Mouse (Mus musculus): ENCODE results near the gene Hoxd4. TPM values are rescaled to one million over a fixed set of nuclear protein-coding genes. Genes with fewer than 3 reads are reported as not detected.
A peak's percentile ranks its signal among the peaks of the same experiment; 100 is the strongest.

The Hoxd4 gene
- polyA plus RNA-seq, 1 experiment from 2014 or later, result not detected

DNA sequence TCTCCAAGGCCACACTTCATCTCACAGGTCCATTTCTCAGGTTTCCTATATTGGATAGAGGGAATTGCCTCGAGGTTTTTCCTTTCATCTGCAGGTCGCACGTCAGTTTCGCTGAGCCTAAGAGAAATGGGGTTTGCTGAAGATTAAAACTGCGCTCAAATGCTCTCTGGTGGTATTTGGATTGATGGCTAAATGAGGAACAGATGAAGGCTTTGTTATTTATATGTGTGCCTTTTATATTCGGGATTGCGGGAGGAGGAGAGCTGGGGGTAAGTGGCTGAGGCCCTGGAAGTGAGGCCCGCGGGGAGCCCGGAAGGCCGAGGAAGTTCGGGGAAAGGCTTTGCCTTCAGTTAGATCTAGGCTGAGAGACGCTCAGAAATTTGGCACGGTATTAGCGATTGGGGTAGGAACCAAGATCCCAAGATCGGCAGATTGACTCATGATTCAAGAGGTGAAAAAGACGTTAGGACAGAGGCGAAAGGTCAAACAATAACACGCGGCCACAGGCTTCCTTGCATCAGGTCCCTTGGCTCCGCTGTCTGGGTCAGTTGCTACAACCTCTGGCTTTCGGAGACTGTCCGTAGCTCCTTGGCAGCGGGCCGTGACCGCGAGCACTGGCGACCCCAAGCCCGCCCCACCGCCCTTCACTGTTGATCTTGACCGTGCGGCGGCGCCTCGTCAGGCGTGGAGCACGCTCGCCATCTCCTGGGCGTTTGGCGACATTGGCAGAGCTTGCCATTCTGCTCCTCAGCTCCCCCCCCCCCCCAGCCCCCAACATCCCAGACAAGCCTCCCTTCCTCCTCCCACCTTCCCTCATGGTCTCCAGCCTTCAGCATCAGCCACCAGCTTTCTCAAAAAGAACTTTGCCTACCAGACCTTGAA, 39.0 kb upstream of the Hoxd4 start:
- Histone ChIP-seq H3K9me3 (replicated peaks) (no peaks in the 10 kb centered on the region), H3K27me3 (ENCODE audit: low read depth, poor library complexity, severe bottlenecking) (peaks cover 100% of the 10 kb centered on the region), H3K27ac (replicated peaks) (no peak overlapping the region), H3K4me1 (peaks cover 22% of the 10 kb centered on the region), H3K4me3 (peak overlapping the region; percentile 38), H3K36me3 (no peaks in the 10 kb centered on the region)
- peak; percentile 84 for DNase-seq (ENCODE audit: low spot score)
- WGBS, result under 1% methylated on average over 40 of the region's 40 CpGs

DNA sequence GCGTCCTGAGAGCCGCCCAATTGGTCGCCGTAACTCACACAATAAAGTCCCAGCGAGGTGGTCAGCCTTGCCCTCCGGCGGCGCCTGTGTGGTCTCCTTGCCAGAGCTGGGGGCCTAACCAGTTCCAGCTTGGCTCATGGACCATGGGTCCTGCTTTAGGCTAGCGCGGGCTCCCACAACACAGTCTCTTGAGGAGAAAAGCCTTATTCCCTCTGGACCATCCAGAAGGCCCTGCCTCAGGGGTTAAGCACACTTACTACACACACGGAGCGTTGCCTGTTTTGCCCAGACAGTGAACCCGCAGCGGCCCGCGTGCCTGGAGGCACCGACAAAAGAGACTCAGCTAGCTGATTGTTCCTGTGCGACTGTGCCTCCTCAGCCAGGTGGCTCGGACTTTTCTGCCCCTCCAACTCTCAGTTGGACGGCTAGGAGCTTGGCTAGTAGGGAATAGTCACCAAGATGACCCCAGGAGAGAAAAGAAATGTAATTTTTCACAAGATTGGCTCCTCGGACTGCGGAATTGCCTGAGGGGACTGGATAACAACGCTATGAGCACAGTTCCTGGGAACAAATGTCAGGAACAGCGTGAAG, 37.8 kb upstream of the Hoxd4 start:
- peaks cover 100% of the 10 kb centered on the region for H3K27me3 ChIP-seq (ENCODE audit: low read depth, poor library complexity, severe bottlenecking)
- H3K4me1 ChIP-seq, result peaks cover 11% of the 10 kb centered on the region; the same call in 1 of the 2 replicates
- WGBS, result 2% methylated on average over 24 of the region's 24 CpGs
- no peak overlapping the region for H3K27ac ChIP-seq (replicated peaks)
- no peaks in the 10 kb centered on the region for H3K36me3 ChIP-seq
- H3K4me3 ChIP-seq, result no peak overlapping the region
- no peaks in the 10 kb centered on the region for H3K9me3 ChIP-seq (replicated peaks)
- DNase-seq (ENCODE audit: low spot score), result no peak

DNA sequence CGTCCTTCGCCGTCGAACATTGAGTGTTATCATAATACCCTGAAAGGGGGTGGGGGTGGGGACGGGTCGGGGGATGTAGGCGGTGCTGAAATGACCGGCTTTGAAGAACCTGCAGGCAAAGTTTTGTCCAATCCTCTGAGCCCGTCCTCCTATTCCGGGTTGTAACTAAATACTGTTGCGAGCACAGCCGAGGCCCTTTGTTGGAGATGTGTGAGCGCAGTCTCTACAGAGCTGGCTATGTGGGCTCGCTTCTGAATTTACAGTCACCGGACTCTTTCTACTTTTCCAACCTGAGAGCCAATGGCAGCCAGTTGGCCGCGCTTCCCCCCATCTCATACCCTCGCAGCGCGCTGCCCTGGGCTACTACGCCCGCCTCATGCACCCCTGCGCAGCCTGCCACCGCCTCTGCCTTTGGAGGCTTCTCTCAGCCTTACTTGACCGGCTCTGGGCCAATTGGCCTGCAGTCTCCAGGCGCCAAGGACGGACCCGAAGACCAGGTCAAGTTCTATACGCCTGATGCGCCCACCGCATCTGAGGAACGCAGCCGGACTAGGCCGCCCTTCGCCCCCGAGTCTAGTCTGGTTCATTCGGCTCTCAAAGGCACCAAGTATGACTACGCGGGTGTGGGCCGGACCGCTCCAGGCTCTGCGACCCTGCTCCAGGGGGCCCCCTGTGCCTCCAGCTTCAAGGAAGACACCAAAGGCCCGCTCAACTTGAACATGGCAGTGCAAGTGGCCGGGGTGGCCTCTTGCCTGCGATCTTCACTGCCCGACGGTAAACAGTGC, 36.7 kb upstream of the Hoxd4 start, which contains the start of gene Hoxd12:
Gene Hoxd12, plus strand, starts transcription at position 133 of the 785 bp plus-strand sequence.
- Histone ChIP-seq H3K36me3 (no peaks in the 10 kb centered on the region), H3K9me3 (replicated peaks) (no peaks in the 10 kb centered on the region), H3K4me1 (peaks cover 11% of the 10 kb centered on the region; the same call in 1 of the 2 replicates), H3K4me3 (no peak within 1 kb of the TSS), H3K27me3 (ENCODE audit: low read depth, poor library complexity, severe bottlenecking) (peaks cover 100% of the 10 kb centered on the region), H3K27ac (replicated peaks) (no peak within 1 kb of the TSS)
- peak; percentile 54 for DNase-seq (ENCODE audit: low spot score)
- WGBS, result 2% methylated on average over 47 of the region's 47 CpGs

DNA sequence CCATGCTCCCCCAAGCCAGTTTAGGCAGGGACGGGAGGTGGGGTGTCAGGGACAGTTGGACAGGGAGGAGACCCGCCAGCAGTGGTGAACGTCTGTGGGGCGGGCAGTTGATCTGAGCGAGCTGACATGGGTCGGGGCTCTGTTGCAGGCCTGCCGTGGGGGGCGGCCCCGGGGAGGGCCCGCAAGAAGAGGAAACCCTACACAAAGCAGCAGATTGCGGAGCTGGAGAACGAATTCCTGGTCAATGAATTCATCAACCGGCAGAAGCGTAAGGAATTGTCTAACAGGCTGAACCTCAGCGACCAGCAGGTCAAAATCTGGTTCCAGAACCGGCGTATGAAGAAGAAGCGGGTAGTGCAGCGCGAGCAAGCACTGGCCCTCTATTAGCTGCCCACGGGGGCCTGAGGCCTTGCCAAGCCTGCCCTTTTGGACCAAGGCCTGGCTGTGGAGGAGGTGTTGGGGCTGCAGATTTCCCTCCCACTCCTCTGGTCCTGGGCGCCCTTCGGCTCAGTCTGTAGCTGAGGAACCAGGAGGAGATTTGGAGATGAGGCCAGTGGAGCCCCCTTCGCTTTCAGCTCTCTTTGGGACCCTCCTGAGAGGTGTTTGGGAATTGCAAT, 36.0 kb upstream of the Hoxd4 start:
- Histone ChIP-seq H3K27me3 (ENCODE audit: low read depth, poor library complexity, severe bottlenecking) (peaks cover 100% of the 10 kb centered on the region), H3K4me3 (no peak overlapping the region), H3K4me1 (peaks cover 11% of the 10 kb centered on the region; the same call in 1 of the 2 replicates), H3K27ac (replicated peaks) (no peak overlapping the region), H3K36me3 (no peaks in the 10 kb centered on the region), H3K9me3 (replicated peaks) (no peaks in the 10 kb centered on the region)
- 4% methylated on average over 24 of the region's 24 CpGs for WGBS
- peak; percentile 46 for DNase-seq (ENCODE audit: low spot score)

DNA sequence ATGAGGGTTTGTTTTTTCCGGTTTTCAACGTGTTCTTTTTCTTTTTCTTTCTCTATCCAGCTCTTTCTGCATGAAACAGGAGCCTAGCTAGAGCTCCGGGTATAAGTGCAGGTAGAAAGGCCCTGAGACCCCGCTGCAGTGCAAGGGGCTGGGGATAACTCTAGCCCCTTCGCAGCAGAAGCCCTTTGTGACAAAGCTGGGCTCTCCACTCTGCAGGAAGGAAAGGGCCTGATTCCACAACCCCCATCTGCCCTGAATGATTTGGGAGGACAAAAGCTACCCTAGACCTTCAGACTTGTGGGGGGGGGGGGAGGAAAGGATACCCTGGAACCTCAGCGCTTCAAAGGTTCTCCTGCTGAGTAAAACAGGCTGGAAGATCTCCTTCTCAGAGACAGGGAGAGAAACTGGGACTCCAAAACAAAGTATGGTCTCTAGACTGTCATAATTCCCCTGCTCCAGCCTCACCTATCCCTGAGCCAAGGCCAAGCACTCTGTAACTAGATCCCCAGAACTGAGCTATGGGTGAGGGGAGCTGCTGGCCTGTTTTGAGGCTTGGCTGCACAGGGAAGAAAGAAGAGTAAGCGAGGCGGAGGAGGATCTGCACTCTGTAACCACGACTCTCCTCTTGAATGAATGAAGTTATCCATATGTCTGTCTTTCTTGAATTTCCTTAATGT, 35.2 kb upstream of the Hoxd4 start:
- Histone ChIP-seq H3K4me3 (no peak overlapping the region), H3K27me3 (ENCODE audit: low read depth, poor library complexity, severe bottlenecking) (peaks cover 100% of the 10 kb centered on the region), H3K4me1 (peaks cover 11% of the 10 kb centered on the region; the same call in 1 of the 2 replicates), H3K9me3 (replicated peaks) (no peaks in the 10 kb centered on the region), H3K36me3 (no peaks in the 10 kb centered on the region), H3K27ac (replicated peaks) (no peak overlapping the region)
- 1% methylated on average over 9 of the region's 9 CpGs for WGBS
- peak; percentile 35 for DNase-seq (ENCODE audit: low spot score)

DNA sequence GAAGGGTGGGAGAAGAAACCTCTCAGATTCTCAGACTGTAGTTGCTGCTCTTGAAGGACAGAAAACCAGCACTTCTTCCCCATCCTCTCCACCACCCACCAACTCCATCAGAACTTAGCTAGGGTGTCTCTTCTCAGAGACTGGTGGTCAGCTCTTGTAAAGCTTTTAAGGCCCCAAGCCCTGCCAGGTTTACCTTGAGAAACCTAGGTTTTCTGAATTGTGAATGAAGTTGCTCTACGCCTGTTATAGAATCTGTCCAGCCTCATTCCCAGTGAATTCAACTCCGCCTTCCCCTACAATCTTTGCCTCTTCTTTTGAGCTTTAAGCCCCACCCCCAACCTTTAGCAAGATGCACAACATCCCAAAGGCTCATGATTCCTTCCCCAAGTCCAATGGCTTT, 34.6 kb upstream of the Hoxd4 start:
- peak; percentile 21 for DNase-seq (ENCODE audit: low spot score)
- Histone ChIP-seq H3K27ac (replicated peaks) (no peak overlapping the region), H3K4me3 (no peak overlapping the region), H3K36me3 (no peaks in the 10 kb centered on the region), H3K27me3 (ENCODE audit: low read depth, poor library complexity, severe bottlenecking) (peaks cover 100% of the 10 kb centered on the region), H3K4me1 (peaks cover 16% of the 10 kb centered on the region), H3K9me3 (replicated peaks) (no peaks in the 10 kb centered on the region)
- WGBS, result 9% methylated on average over 2 of the region's 2 CpGs

DNA sequence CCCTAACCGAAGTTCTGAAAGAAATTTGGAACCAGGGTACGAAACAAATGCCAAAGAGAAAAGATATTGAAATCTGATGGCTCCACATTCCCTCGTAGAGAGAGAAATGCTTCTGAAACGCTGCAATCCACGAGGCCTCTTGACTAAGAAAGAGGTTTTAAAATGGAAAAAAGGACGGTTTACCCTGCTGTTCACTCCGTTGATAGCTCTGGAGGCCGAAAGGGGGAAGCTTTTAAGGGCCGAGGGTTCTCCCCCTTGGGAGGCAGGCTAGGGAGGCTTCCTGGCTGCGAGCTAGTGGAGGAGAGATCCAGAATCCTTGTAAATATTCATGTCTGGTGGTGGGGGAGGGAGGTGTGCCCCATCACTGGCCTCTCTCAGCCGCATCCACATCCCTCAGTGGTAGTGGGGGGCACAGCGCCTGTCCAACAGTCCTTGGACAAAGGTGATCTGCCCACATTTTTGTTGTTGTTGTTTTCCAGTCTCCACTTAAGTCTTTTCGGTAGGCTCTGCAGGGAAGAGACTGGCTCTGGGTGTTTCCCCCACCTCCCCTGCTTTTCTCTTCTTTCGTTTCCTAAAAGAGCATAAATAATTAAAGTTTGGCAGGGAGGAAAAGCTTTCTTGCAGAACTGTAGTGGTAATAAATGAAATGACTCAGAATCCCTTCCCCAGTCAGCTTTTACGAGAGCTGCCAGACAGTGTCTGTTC, 32.7 kb upstream of the Hoxd4 start, which contains the start of gene Hoxd11:
Gene Hoxd11, plus strand, starts transcription at position 667 of the 705 bp plus-strand sequence.
- Histone ChIP-seq H3K4me3 (no peak within 1 kb of the TSS), H3K9me3 (replicated peaks) (no peaks in the 10 kb centered on the region), H3K27ac (replicated peaks) (no peak within 1 kb of the TSS), H3K4me1 (peaks cover 15% of the 10 kb centered on the region), H3K27me3 (ENCODE audit: low read depth, poor library complexity, severe bottlenecking) (peaks cover 100% of the 10 kb centered on the region), H3K36me3 (no peaks in the 10 kb centered on the region)
- 2% methylated on average over 15 of the region's 15 CpGs for WGBS
- peak; percentile 50 for DNase-seq (ENCODE audit: low spot score)

DNA sequence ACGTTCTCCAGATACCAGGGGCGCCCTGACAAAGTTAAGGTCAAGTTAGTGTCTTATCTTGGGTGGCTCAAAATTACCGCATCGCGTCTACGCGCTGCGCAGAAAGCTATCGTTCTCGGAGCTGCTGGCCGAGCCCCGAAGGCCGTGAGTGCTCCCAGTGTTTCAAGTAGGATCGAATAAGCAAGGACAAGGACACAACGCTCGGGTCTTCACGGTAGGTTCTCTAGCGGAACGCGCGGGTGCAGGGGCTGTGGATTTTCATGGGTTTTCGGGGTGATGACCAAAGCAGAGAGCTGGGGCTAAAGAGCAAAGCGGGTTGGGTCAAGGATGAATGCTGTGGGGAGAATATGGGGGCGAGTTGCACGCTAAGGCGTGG, 32.1 kb upstream of the Hoxd4 start:
- DNase-seq (ENCODE audit: low spot score), result peak; percentile 56
- H3K27me3 ChIP-seq (ENCODE audit: low read depth, poor library complexity, severe bottlenecking), result peaks cover 100% of the 10 kb centered on the region
- H3K4me1 ChIP-seq, result peaks cover 14% of the 10 kb centered on the region
- H3K9me3 ChIP-seq (replicated peaks), result no peaks in the 10 kb centered on the region
- no peak overlapping the region for H3K27ac ChIP-seq (replicated peaks)
- H3K36me3 ChIP-seq, result no peaks in the 10 kb centered on the region
- 1% methylated on average over 26 of the region's 26 CpGs for WGBS
- no peak overlapping the region for H3K4me3 ChIP-seq

DNA sequence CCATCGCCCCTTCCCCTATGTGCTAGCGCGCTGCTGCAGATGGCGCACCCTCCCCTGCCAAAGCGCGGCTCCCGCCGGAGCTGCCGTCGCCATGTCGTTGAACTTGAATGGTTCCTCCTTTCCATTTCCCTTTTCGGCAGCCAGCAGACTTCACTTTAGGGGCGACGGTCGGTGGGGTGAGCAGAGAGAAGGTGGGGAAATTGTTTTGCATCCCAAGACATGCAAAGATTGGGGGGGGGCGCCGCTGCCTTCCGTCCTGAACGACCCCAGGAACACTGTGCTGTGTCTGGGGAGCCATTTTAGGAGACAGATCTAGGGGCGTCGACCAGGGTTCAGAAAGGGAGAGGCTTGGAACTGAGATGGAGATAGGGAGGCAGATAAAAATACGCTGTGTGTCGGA, 31.7 kb upstream of the Hoxd4 start:
- Histone ChIP-seq H3K27ac (replicated peaks) (no peak overlapping the region), H3K36me3 (no peaks in the 10 kb centered on the region), H3K4me1 (peaks cover 14% of the 10 kb centered on the region), H3K27me3 (ENCODE audit: low read depth, poor library complexity, severe bottlenecking) (peaks cover 100% of the 10 kb centered on the region), H3K4me3 (no peak overlapping the region), H3K9me3 (replicated peaks) (no peaks in the 10 kb centered on the region)
- WGBS, result under 1% methylated on average over 23 of the region's 23 CpGs
- DNase-seq (ENCODE audit: low spot score), result no peak

DNA sequence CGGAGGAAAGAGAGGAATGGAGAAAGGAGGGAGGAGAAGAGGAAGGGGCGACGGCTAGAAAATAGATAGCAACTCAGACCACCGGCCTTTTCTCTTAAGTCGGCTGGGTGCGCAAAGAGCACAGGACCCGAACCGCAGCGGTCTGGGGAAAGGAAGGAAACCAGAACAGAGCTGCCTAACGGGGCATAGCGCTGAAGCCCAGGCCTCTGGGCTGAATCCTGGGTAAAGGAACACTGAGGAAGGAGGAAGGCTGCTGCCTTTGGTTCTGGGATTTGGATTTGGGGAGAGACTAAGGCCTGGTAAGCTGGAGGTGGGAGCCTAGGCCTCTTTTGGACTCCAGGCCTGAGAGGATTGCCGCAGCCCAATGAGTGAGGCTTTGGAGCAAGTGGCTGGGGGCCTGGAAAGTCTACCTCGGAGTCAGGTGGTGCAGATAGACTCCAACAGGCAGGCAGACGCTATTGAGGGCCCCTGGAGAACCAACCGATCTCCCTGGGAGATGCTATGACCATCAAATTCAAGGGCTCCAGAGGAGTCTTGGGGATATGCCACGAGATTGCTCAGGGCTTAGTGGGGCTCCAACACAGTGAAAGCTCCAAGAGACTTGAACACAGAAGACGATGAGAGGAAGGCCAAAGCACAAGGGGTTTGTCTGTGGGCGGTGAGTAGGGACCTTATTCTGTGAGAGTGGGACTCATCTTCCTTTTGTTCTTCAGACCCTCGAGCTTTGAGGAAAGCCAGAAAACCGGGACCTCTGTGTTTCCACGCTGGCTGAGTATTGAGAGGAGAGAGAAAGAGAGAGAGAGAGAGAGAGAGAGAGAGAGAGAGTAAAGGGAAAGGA, 30.9 kb upstream of the Hoxd4 start:
- DNase-seq (ENCODE audit: low spot score), result peak; percentile 39
- no peaks in the 10 kb centered on the region for H3K9me3 ChIP-seq (replicated peaks)
- H3K4me1 ChIP-seq, result peaks cover 14% of the 10 kb centered on the region
- H3K27me3 ChIP-seq (ENCODE audit: low read depth, poor library complexity, severe bottlenecking), result peaks cover 100% of the 10 kb centered on the region
- H3K27ac ChIP-seq (replicated peaks), result no peak overlapping the region
- no peak overlapping the region for H3K4me3 ChIP-seq
- WGBS, result under 1% methylated on average over 21 of the region's 21 CpGs
- H3K36me3 ChIP-seq, result no peaks in the 10 kb centered on the region

Data from midbrain, embryonic 10.5 days (tissue).